Mouse (Mus musculus) kidney, adult 2 months (tissue): ENCODE results near the gene Hoxc11. TPM values are rescaled to one million over a fixed set of nuclear protein-coding genes. Genes with fewer than 3 reads are reported as not detected.

Experiments used
- DNase-seq: peaks from one replicate; pipeline ENCODE4 v3.0.0; 2021
- H3K27ac ChIP-seq: fragments of 200-500 bp; 2 replicates; pipeline ENCODE4 v1.5.1; 2012; ENCODE audit warnings: low read depth, low read length, control low read depth, inconsistent platforms; ENCODE audit not compliant: insufficient read depth
- H3K27me3 ChIP-seq: fragments of 200-500 bp; replicated peaks from 2 replicates; pipeline ENCODE4 v1.6.1; 2012; ENCODE audit warnings: mild to moderate bottlenecking, moderate library complexity, low read length, inconsistent platforms; ENCODE audit not compliant: control insufficient read depth, insufficient read depth
- H3K36me3 ChIP-seq: fragments of 200-500 bp; 2 replicates; pipeline ENCODE4 v1.6.1; 2012; ENCODE audit warnings: mild to moderate bottlenecking, moderate library complexity, low read length, inconsistent platforms; ENCODE audit not compliant: control insufficient read depth, insufficient read depth
- H3K4me1 ChIP-seq: fragments of 200-500 bp; 2 replicates; pipeline ENCODE4 v1.6.1; 2011; ENCODE audit warnings: low read length; ENCODE audit not compliant: control insufficient read depth, insufficient read depth
- H3K4me3 ChIP-seq: fragments of 200-500 bp; 2 replicates; pipeline ENCODE4 v1.5.1; 2011; ENCODE audit warnings: mild to moderate bottlenecking, low read depth, low read length, control low read depth; ENCODE audit not compliant: insufficient read depth
- CTCF ChIP-seq: fragments of 200-500 bp; conservative IDR thresholded peaks from 2 replicates; pipeline ENCODE4 v1.5.1; 2011; ENCODE audit warnings: low read depth, mild to moderate bottlenecking, control low read depth, low read length, moderate library complexity, mixed read lengths; ENCODE audit not compliant: insufficient read depth, insufficient read length
- POLR2A ChIP-seq: fragments of 200-500 bp; IDR thresholded peaks from one replicate; pipeline ENCODE4 v1.6.1; 2011; ENCODE audit warnings: low read depth, low read length, control low read depth
- WGBS: fragments of 180-500 bp; shearing (Covaris S2); methylation state at CpG from one replicate; pipeline ENCODE4 v1.1.7; 2018; 5-methylcytosine and 5-hydroxymethylcytosine counted together
- polyA plus RNA-seq: library from polyadenylated mRNA; depleted of rRNA; stranded (reverse); fragments of >200 nt; gene quantifications from 2 replicates; pipeline ENCODE4 v1.2.3, GENCODE M21; 2012

Hoxc11 gene
- polyA plus RNA-seq, 1 experiment: 0.25 TPM

DNA sequence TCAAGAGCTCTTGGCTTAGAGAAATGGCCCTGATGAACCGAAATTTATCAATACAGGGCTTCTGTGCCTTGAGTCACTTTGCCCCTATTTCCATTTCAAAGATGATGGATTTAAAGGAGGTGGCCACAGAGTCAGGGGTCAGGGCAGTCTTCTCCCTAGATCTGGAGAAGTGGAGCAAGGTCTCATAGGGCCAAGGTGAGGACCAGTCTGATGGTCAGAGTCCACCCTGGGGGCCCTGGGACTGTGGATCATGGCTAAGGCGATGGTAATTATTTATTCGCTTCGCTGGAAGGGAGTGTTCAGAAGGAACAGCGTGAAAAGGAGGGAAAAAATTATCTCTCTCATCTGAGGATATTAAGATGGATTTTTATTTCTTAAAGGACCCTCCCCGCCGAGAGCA, 20.8 kb downstream of the Hoxc11 start:
- no peaks in the 10 kb centered on the region for H3K27me3 ChIP-seq
- H3K36me3 ChIP-seq: no peaks in the 10 kb centered on the region
- H3K27ac ChIP-seq: no peak overlapping the region
- peak; percentile 60 for DNase-seq
- no peak overlapping the region for H3K4me3 ChIP-seq
- no peak for TF ChIP-seq CTCF
- TF ChIP-seq POLR2A: no peak
- peaks cover 11% of the 10 kb centered on the region; the same call in 1 of the 2 replicates for H3K4me1 ChIP-seq
- 27% methylated on average over 7 of the region's 7 CpGs for WGBS

DNA sequence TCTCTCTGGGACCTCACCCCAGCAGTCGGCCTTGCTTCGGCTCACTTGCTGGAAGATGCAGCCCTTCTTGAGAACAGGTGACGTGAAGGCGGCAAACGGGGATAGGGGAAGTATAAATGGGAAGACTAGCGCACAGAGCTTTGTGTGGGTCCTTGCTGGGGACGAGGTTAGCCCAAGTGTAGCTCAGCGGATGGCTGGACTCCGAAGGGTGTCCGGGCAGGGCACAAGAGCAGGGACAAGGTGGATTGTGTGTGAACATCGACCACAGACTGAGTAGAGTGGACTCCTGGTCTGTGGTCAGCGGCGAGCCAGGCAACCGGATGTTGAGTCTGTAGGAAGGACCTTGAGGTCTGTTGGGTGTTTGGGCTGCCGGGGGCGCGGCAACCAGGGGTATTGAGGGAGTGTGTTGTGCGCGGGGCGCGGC, 21.5 kb downstream of the Hoxc11 start:
- H3K27ac ChIP-seq: peak overlapping the region; percentile 79
- DNase-seq: peak; percentile 67
- peaks cover 11% of the 10 kb centered on the region for H3K4me1 ChIP-seq
- H3K4me3 ChIP-seq: peak overlapping the region; percentile 47
- H3K27me3 ChIP-seq: no peaks in the 10 kb centered on the region
- WGBS: 11% methylated on average over 21 of the region's 21 CpGs
- TF ChIP-seq CTCF (no peak), POLR2A (no peak)
- H3K36me3 ChIP-seq: no peaks in the 10 kb centered on the region

DNA sequence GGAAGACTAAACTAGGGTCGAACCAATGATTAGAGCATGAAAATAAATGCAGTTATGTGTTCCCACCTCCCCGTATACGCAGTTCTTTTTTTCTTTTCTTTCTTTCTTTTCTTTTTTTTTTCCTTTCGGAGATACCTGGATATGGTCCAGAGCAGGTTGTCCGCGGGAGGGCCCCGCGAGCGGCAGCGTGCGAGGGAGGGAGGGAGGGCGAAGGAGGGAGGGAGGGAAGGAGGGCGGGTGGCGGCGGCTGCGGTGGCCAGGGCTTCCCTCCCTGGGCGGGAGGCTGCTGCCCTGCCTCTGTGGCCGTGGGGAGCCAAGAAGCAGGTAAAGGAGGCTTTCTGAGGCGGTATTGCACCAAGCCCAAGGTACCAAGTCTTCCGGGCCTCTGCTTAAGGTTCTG, 21.9 kb downstream of the Hoxc11 start, which contains the start of gene Hoxc9:
TSS of gene Hoxc9 (plus strand) at position 269 of the 400 bp plus-strand sequence.
- WGBS: 2% methylated on average over 17 of the region's 20 CpGs
- no peak for DNase-seq
- Histone ChIP-seq H3K4me3 (peak within 1 kb of the TSS; percentile 47), H3K4me1 (peaks cover 11% of the 10 kb centered on the region), H3K27me3 (no peaks in the 10 kb centered on the region), H3K36me3 (no peaks in the 10 kb centered on the region), H3K27ac (peak within 1 kb of the TSS; percentile 79)
- TF ChIP-seq POLR2A: no peak
- no peak for TF ChIP-seq CTCF

DNA sequence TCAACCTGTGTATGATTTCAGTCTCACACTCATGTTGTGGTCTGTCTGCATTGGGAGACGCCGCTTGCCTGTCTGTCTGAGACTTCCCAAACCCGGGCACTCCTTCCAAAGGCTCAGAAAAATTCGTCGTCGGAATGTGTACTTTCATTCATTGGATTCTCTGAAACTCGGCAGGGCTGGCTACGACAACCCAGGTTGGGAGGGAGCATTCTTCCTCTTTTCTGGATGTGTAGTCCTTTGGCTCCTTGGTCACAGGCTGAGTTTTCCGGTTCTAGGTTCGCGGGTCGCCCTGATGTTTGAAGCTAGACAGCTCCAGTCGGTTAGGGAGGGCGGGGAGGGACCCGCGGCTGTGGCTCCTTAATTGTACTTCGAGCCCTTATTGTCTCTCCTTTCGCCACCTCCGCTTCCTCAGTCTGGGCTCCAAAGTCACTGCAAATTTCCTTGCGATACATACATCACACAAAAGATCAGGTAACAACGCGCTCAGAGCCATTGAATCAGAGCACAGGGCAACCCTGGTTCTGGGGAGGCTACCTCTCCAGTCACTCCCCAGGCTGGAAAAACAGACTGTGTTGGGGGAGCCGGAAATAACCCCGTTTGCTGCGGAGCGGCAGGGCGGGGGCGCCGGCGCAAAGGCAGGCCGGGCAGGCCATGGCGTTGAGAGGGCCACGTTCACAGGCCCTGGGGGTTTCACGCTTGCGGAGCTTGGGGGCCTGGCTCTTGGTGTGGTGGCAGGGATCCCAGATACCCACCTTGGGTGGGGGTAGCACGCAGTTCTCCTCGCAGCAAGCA, 22.6 kb downstream of the Hoxc11 start:
- 1% methylated on average over 37 of the region's 37 CpGs for WGBS
- TF ChIP-seq POLR2A (no peak), CTCF (no peak)
- peak; percentile 58 for DNase-seq
- Histone ChIP-seq H3K4me3 (peak overlapping the region; percentile 47), H3K4me1 (peaks cover 11% of the 10 kb centered on the region), H3K36me3 (no peaks in the 10 kb centered on the region), H3K27me3 (no peaks in the 10 kb centered on the region), H3K27ac (peak overlapping the region; percentile 64)

DNA sequence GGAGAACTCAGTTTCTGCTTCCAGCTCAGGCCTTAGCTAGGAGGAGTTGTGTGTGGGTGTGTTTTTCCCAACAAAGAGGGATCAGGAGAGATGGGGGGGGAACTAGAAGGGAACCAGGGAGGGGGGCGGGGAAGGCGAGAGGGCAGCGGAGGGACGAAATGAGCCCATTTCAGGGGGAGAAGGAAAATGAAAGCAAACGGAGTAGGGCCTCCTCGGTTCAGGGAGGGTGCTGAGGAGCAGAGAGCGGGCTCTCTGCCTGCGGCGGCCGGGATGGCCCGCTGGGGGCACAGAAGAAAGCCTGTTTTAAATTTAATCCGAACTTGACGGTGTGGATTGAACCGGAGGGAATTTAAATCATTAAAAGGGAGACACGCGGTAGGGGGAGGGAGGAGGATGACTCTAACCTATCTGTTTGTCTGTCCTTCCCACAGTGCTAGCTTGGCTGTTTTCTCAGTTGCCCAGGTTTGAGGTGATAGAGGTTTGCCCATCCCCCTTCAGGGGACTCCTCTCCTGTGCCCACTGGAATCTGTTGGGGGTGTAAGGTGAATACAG, 23.3 kb downstream of the Hoxc11 start:
- Histone ChIP-seq H3K4me3 (peak overlapping the region; percentile 47), H3K27me3 (no peaks in the 10 kb centered on the region), H3K4me1 (peaks cover 11% of the 10 kb centered on the region), H3K27ac (peak overlapping the region; percentile 64), H3K36me3 (no peaks in the 10 kb centered on the region)
- no peak for TF ChIP-seq POLR2A
- 13% methylated on average over 16 of the region's 16 CpGs for WGBS
- no peak for DNase-seq

DNA sequence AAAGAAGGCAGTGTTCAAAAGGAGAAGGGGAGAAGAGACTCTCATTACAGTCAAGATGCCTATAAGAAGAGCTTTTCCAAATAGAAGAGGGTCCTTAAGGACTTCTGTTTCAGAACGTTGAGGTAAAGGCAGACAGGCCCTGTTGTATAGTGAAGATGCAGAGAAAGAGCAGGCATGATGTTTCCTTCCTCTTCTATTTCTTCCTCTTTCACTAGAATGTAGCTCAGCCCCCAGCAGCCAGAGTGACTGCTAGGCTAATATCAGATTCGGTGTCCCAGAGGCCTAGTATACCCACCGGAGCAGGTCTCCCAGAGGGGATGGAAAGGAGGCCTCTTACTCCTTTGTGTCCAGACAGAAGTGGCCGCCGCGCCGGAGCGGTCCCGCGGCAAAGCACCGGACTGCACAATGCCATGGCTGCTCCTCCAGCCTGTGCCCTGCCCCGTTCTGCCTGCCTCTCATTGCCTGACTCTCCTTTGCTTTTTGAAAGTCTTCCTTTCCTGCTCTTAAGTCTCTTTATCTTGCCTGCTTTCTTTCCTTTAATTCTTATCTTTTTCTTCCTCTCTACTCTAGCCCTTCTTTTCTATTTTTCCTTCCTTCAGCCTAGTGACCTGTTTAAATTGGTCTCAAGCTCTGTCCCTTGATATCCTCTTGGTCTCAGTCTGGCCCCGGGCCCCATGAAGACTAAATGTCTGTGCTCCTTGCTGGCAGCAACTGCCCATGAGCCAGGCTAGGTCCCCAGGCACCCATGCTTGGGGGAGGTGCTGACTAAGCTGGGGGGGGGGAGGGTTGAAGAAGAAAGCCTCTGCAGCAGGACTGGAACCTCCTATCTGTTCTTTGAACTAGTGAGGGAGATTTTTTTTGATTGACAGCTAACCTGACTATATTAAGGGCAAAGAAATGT, 24.6 kb downstream of the Hoxc11 start:
- peak overlapping the region; percentile 34 for H3K4me3 ChIP-seq
- WGBS: 26% methylated on average over 13 of the region's 13 CpGs
- peak overlapping the region; percentile 64 for H3K27ac ChIP-seq
- no peaks in the 10 kb centered on the region for H3K36me3 ChIP-seq
- peaks cover 11% of the 10 kb centered on the region for H3K4me1 ChIP-seq
- TF ChIP-seq CTCF (no peak), POLR2A (no peak)
- no peaks in the 10 kb centered on the region for H3K27me3 ChIP-seq
- DNase-seq: no peak

DNA sequence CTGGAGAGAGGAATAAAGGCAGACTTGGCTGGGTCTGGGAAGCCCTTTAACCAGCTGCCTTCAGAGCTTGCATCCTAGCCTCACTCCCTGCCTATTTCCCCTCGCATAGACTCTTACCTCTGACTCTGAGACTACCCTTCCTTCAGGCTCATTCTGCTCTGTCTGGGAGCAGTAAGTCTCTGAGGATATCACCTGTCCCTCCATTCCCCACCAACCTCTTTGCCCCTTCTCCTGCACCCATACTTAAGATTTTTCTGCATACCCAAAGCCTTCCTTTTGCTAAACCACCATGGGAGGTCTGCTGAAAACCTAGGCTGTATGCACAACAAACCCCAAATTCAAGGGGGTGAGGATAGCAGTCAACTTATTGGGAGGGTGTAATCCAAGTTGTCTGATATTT, 25.7 kb downstream of the Hoxc11 start:
- Histone ChIP-seq H3K4me1 (peaks cover 11% of the 10 kb centered on the region), H3K36me3 (no peaks in the 10 kb centered on the region), H3K27ac (peak overlapping the region; percentile 47; the same call in 1 of the 2 replicates), H3K27me3 (no peaks in the 10 kb centered on the region), H3K4me3 (no peak overlapping the region)
- 33% methylated on average over 1 of the region's 1 CpGs for WGBS
- no peak for DNase-seq
- TF ChIP-seq CTCF (no peak), POLR2A (no peak)
